Mouse (Mus musculus): ENCODE measurements at regions not wholly inside any gene's neighbourhood (a gene's known extent, or its start where the extent isn't known, plus 50 kb on each side); places are given as distances from the start of the nearest gene placed in this dataset.
A peak's percentile ranks its signal among the peaks of the same experiment; 100 is the strongest.

GRCm38 (mm10) chr13:44567696-44568095 lies 161.6 kb upstream of the Jarid2 start:
- no peak overlapping the region for H3K4me3 ChIP-seq (ENCODE audit: low read depth, low read length)
- no peaks in the 10 kb centered on the region for H3K27me3 ChIP-seq (replicated peaks; ENCODE audit: control insufficient read depth, insufficient read depth, low read length)
- 43% methylated on average over 2 of the region's 2 CpGs for WGBS
- no peak overlapping the region for H3K4me2 ChIP-seq (ENCODE audit: low read length)
- H3K9me3 ChIP-seq (ENCODE audit: control insufficient read depth, low read length), result no peaks in the 10 kb centered on the region
- H3K4me1 ChIP-seq (replicated peaks; ENCODE audit: control insufficient read depth, insufficient read depth, low read length), result no peaks in the 10 kb centered on the region
- H3K9ac ChIP-seq (ENCODE audit: low read length), result no peak overlapping the region
- ATAC-seq (replicated peaks; ENCODE audit: low FRiP score, low TSS enrichment, low read depth) (no peak), DNase-seq (ENCODE audit: low spot score) (no peak)
- no peaks in the 10 kb centered on the region for H3K36me3 ChIP-seq (ENCODE audit: control insufficient read depth, insufficient read depth, low read length)
- no peak overlapping the region for H3K27ac ChIP-seq (ENCODE audit: low read depth)

GRCm38 (mm10) chr13:44569241-44569778 lies 160.0 kb upstream of the Jarid2 start:
- H3K9me3 ChIP-seq (ENCODE audit: control insufficient read depth, low read length), result no peaks in the 10 kb centered on the region
- H3K4me1 ChIP-seq (replicated peaks; ENCODE audit: control insufficient read depth, insufficient read depth, low read length), result no peaks in the 10 kb centered on the region
- ATAC-seq (replicated peaks; ENCODE audit: low FRiP score, low TSS enrichment, low read depth) (no peak), DNase-seq (ENCODE audit: low spot score) (no peak)
- 72% methylated on average over 3 of the region's 3 CpGs for WGBS
- no peak overlapping the region for H3K4me3 ChIP-seq (ENCODE audit: low read depth, low read length)
- H3K27ac ChIP-seq (ENCODE audit: low read depth), result no peak overlapping the region
- H3K9ac ChIP-seq (ENCODE audit: low read length), result no peak overlapping the region
- H3K4me2 ChIP-seq (ENCODE audit: low read length), result no peak overlapping the region
- no peaks in the 10 kb centered on the region for H3K27me3 ChIP-seq (replicated peaks; ENCODE audit: control insufficient read depth, insufficient read depth, low read length)
- H3K36me3 ChIP-seq (ENCODE audit: control insufficient read depth, insufficient read depth, low read length), result no peaks in the 10 kb centered on the region

- H3K9ac ChIP-seq (ENCODE audit: low read length), result no peak overlapping the region
- DNase-seq (ENCODE audit: low spot score), result no peak
- H3K27ac ChIP-seq (ENCODE audit: low read depth), result no peak overlapping the region
- ATAC-seq (replicated peaks; ENCODE audit: low FRiP score, low TSS enrichment, low read depth), result no peak
- H3K4me2 ChIP-seq (ENCODE audit: low read length), result no peak overlapping the region
- WGBS, result 13% methylated on average over 7 of the region's 7 CpGs
- H3K4me1 ChIP-seq (replicated peaks; ENCODE audit: control insufficient read depth, insufficient read depth, low read length), result no peaks in the 10 kb centered on the region
- no peak overlapping the region for H3K4me3 ChIP-seq (ENCODE audit: low read depth, low read length)
- H3K36me3 ChIP-seq (ENCODE audit: control insufficient read depth, insufficient read depth, low read length), result no peaks in the 10 kb centered on the region
- no peaks in the 10 kb centered on the region for H3K27me3 ChIP-seq (replicated peaks; ENCODE audit: control insufficient read depth, insufficient read depth, low read length)
- H3K9me3 ChIP-seq (ENCODE audit: control insufficient read depth, low read length), result 0 out of 2 replicates have a peak, but pooled peaks cover under 1% of the 10 kb centered on the region
These were observed 155.8 kb upstream of the Jarid2 start for GRCm38 (mm10) chr13:44573463-44573862.

GRCm38 (mm10) chr13:44579215-44579614 lies 150.1 kb upstream of the Jarid2 start:
- no peak overlapping the region for H3K9ac ChIP-seq (ENCODE audit: low read length)
- no peaks in the 10 kb centered on the region for H3K27me3 ChIP-seq (replicated peaks; ENCODE audit: control insufficient read depth, insufficient read depth, low read length)
- no peak overlapping the region for H3K4me2 ChIP-seq (ENCODE audit: low read length)
- ATAC-seq (replicated peaks; ENCODE audit: low FRiP score, low TSS enrichment, low read depth) (no peak), DNase-seq (ENCODE audit: low spot score) (no peak)
- H3K4me1 ChIP-seq (replicated peaks; ENCODE audit: control insufficient read depth, insufficient read depth, low read length), result no peaks in the 10 kb centered on the region; the same call in 1 of the 2 replicates
- peaks cover 10% of the 10 kb centered on the region for H3K9me3 ChIP-seq (ENCODE audit: control insufficient read depth, low read length)
- 91% methylated on average over 5 of the region's 5 CpGs for WGBS
- H3K27ac ChIP-seq (ENCODE audit: low read depth), result no peak overlapping the region
- no peaks in the 10 kb centered on the region for H3K36me3 ChIP-seq (ENCODE audit: control insufficient read depth, insufficient read depth, low read length)
- no peak overlapping the region for H3K4me3 ChIP-seq (ENCODE audit: low read depth, low read length)

GRCm38 (mm10) chr13:44580156-44580736 lies 149.0 kb upstream of the Jarid2 start:
- Histone ChIP-seq H3K36me3 (ENCODE audit: control insufficient read depth, insufficient read depth, low read length) (no peaks in the 10 kb centered on the region), H3K27ac (ENCODE audit: low read depth) (no peak overlapping the region), H3K4me1 (replicated peaks; ENCODE audit: control insufficient read depth, insufficient read depth, low read length) (no peaks in the 10 kb centered on the region; the same call in 1 of the 2 replicates), H3K9me3 (ENCODE audit: control insufficient read depth, low read length) (peaks cover 10% of the 10 kb centered on the region), H3K4me2 (ENCODE audit: low read length) (peak overlapping the region; percentile 8; the same call in 1 of the 2 replicates), H3K4me3 (ENCODE audit: low read depth, low read length) (no peak overlapping the region), H3K9ac (ENCODE audit: low read length) (no peak overlapping the region), H3K27me3 (replicated peaks; ENCODE audit: control insufficient read depth, insufficient read depth, low read length) (no peaks in the 10 kb centered on the region)
- 65% methylated on average over 15 of the region's 15 CpGs for WGBS
- DNase-seq (ENCODE audit: low spot score) (no peak), ATAC-seq (replicated peaks; ENCODE audit: low FRiP score, low TSS enrichment, low read depth) (no peak)

GRCm38 (mm10) chr13:44580767-44581166 lies 148.5 kb upstream of the Jarid2 start:
- ATAC-seq (replicated peaks; ENCODE audit: low FRiP score, low TSS enrichment, low read depth) (no peak), DNase-seq (ENCODE audit: low spot score) (no peak)
- H3K4me3 ChIP-seq (ENCODE audit: low read depth, low read length), result no peak overlapping the region
- H3K9ac ChIP-seq (ENCODE audit: low read length), result no peak overlapping the region
- peaks cover 10% of the 10 kb centered on the region for H3K9me3 ChIP-seq (ENCODE audit: control insufficient read depth, low read length)
- peak overlapping the region; percentile 8; the same call in 1 of the 2 replicates for H3K4me2 ChIP-seq (ENCODE audit: low read length)
- no peak overlapping the region for H3K27ac ChIP-seq (ENCODE audit: low read depth)
- no peaks in the 10 kb centered on the region for H3K36me3 ChIP-seq (ENCODE audit: control insufficient read depth, insufficient read depth, low read length)
- no peaks in the 10 kb centered on the region; the same call in 1 of the 2 replicates for H3K4me1 ChIP-seq (replicated peaks; ENCODE audit: control insufficient read depth, insufficient read depth, low read length)
- WGBS, result 42% methylated on average over 9 of the region's 9 CpGs
- H3K27me3 ChIP-seq (replicated peaks; ENCODE audit: control insufficient read depth, insufficient read depth, low read length), result no peaks in the 10 kb centered on the region

- Histone ChIP-seq H3K4me1 (replicated peaks; ENCODE audit: control insufficient read depth, insufficient read depth, low read length) (no peaks in the 10 kb centered on the region; the same call in 1 of the 2 replicates), H3K4me2 (ENCODE audit: low read length) (no peak overlapping the region), H3K9ac (ENCODE audit: low read length) (no peak overlapping the region), H3K9me3 (ENCODE audit: control insufficient read depth, low read length) (peaks cover 10% of the 10 kb centered on the region), H3K36me3 (ENCODE audit: control insufficient read depth, insufficient read depth, low read length) (no peaks in the 10 kb centered on the region), H3K4me3 (ENCODE audit: low read depth, low read length) (no peak overlapping the region), H3K27ac (ENCODE audit: low read depth) (no peak overlapping the region), H3K27me3 (replicated peaks; ENCODE audit: control insufficient read depth, insufficient read depth, low read length) (no peaks in the 10 kb centered on the region)
- WGBS, result 47% methylated on average over 23 of the region's 23 CpGs
- DNase-seq (ENCODE audit: low spot score) (no peak), ATAC-seq (replicated peaks; ENCODE audit: low FRiP score, low TSS enrichment, low read depth) (no peak)
These were observed 147.1 kb upstream of the Jarid2 start for GRCm38 (mm10) chr13:44581947-44582766.

GRCm38 (mm10) chr13:44582767-44583085 lies 146.5 kb upstream of the Jarid2 start:
- WGBS, result 46% methylated on average over 2 of the region's 2 CpGs
- H3K9ac ChIP-seq (ENCODE audit: low read length), result no peak overlapping the region
- H3K27ac ChIP-seq (ENCODE audit: low read depth), result no peak overlapping the region
- H3K36me3 ChIP-seq (ENCODE audit: control insufficient read depth, insufficient read depth, low read length), result no peaks in the 10 kb centered on the region
- no peaks in the 10 kb centered on the region; the same call in 1 of the 2 replicates for H3K4me1 ChIP-seq (replicated peaks; ENCODE audit: control insufficient read depth, insufficient read depth, low read length)
- H3K4me2 ChIP-seq (ENCODE audit: low read length), result no peak overlapping the region
- DNase-seq (ENCODE audit: low spot score) (no peak), ATAC-seq (replicated peaks; ENCODE audit: low FRiP score, low TSS enrichment, low read depth) (no peak)
- H3K4me3 ChIP-seq (ENCODE audit: low read depth, low read length), result no peak overlapping the region
- H3K27me3 ChIP-seq (replicated peaks; ENCODE audit: control insufficient read depth, insufficient read depth, low read length), result no peaks in the 10 kb centered on the region
- peaks cover 10% of the 10 kb centered on the region for H3K9me3 ChIP-seq (ENCODE audit: control insufficient read depth, low read length)

Data from intestine, embryonic 14.5 days (tissue).